Mouse (Mus musculus) ES-E14 (cell line): ENCODE data around the gene Fam129c. TPM values are rescaled to one million over a fixed set of nuclear protein-coding genes. Genes with fewer than 3 reads are reported as not detected.

Experiments
- DNase-seq: peaks from one replicate; pipeline ENCODE4 v3.0.0-alpha.2; 2013; ENCODE audit warnings: low read depth, low spot score
- H3K27ac ChIP-seq: 2 replicates; pipeline ENCODE4 v1.5.1; 2012; ENCODE audit warnings: low read depth, mild to moderate bottlenecking, low read length, moderate library complexity, mixed read lengths; ENCODE audit not compliant: poor library complexity, insufficient read depth, severe bottlenecking
- H3K36me3 ChIP-seq: 2 replicates; pipeline ENCODE4 v1.6.1; 2012; ENCODE audit warnings: mild to moderate bottlenecking, low read length, moderate library complexity, mixed read lengths; ENCODE audit not compliant: control insufficient read depth, poor library complexity, insufficient read depth, severe bottlenecking
- H3K4me1 ChIP-seq, 2 experiments: fragments of 150-350 bp in 1 of 2; sonication (generic) in 1 of 2; 2 replicates each; pipeline ENCODE4 v1.6.1; 2012; ENCODE audit warnings: low read length in 2 of 2, mild to moderate bottlenecking in 1 of 2, mixed read lengths in 1 of 2; ENCODE audit not compliant: control insufficient read depth in 2 of 2, insufficient read depth in 2 of 2, poor library complexity in 1 of 2
- H3K4me3 ChIP-seq, 2 experiments: fragments of 150-350 bp in 1 of 2; sonication (generic) in 1 of 2; 2 replicates each; pipeline ENCODE4 v1.5.1; 2012; ENCODE audit warnings: low read length in 2 of 2, low read depth in 1 of 2, mild to moderate bottlenecking in 1 of 2, mixed read lengths in 1 of 2; ENCODE audit not compliant: insufficient read depth in 1 of 2, poor library complexity in 1 of 2, severe bottlenecking in 1 of 2
- H3K9ac ChIP-seq: 2 replicates; pipeline ENCODE4 v1.6.1; 2012; ENCODE audit warnings: low read depth, mild to moderate bottlenecking, low read length, mixed read lengths; ENCODE audit not compliant: poor library complexity, insufficient read depth, severe bottlenecking
- H3K9me3 ChIP-seq: fragments of 150-350 bp; sonication (generic); 2 replicates; pipeline ENCODE4 v1.6.1; 2012; ENCODE audit warnings: low read depth, mild to moderate bottlenecking, low read length; ENCODE audit not compliant: control insufficient read depth, insufficient read depth
- CHD2 ChIP-seq: IDR thresholded peaks from 2 replicates; pipeline ENCODE4 v1.6.1; 2014; ENCODE audit warnings: mild to moderate bottlenecking, low read depth, low read length, inconsistent platforms
- HCFC1 ChIP-seq: IDR thresholded peaks from 2 replicates; pipeline ENCODE4 v1.6.1; 2012; ENCODE audit warnings: low read length, inconsistent platforms, borderline replicate concordance; ENCODE audit not compliant: insufficient read depth
- MAFK ChIP-seq: IDR thresholded peaks from 2 replicates; pipeline ENCODE4 v1.6.1; 2014; ENCODE audit warnings: mild to moderate bottlenecking, low read depth, low read length, inconsistent platforms; ENCODE audit not compliant: insufficient read depth
- ZC3H11A ChIP-seq: IDR thresholded peaks from 2 replicates; pipeline ENCODE4 v1.6.1; 2012; ENCODE audit warnings: low read depth, mild to moderate bottlenecking, inconsistent platforms, low read length, borderline replicate concordance
- ZNF384 ChIP-seq: IDR thresholded peaks from 2 replicates; pipeline ENCODE4 v1.6.1; 2012; ENCODE audit warnings: low read depth, low read length, inconsistent platforms
- in situ Hi-C, 2 experiments: fragments of 600-800 bp; cut with MboI; formaldehyde crosslinking; loops; one replicate each; pipeline ENCODE4 v1.15.1; 2025; ENCODE audit warnings: low sequenced_read_pairs in 2 of 2, inconsistent platforms in 1 of 2; ENCODE audit not compliant: unreplicated experiment in 2 of 2
- total RNA-seq: library from RNA; depleted of rRNA; stranded (reverse); fragments of 300-350 nt; gene quantifications from 2 replicates; pipeline ENCODE4 v1.2.3, GENCODE M21; 2012

Fam129c gene
- total RNA-seq, 1 experiment: 9.0 TPM

DNA sequence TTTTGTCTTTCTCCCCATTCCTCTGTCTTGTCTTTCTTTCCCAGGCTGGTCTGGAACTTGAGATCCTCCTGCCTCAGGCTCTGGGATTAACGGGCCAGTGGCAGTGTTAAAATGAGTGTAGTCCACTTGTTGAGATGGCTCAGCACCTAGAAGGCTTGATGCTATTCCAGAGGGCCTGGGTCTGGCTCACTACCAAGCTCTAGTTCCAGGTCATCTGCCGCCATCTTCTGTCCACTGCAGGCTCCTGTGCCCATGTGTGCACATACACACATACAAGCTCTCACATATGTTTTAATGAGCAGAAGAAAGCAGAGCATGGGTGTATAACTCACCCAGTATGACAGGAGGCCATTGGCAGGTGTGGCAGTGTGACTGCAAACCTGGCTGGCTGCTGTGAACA is 25.4 kb upstream of the Fam129c start:
- in situ Hi-C loops: no loop called here
- H3K4me1 ChIP-seq: peaks cover 0 to 19% of the 10 kb centered on the region in 2 experiments; a peak in 2 of 4 replicates

DNA sequence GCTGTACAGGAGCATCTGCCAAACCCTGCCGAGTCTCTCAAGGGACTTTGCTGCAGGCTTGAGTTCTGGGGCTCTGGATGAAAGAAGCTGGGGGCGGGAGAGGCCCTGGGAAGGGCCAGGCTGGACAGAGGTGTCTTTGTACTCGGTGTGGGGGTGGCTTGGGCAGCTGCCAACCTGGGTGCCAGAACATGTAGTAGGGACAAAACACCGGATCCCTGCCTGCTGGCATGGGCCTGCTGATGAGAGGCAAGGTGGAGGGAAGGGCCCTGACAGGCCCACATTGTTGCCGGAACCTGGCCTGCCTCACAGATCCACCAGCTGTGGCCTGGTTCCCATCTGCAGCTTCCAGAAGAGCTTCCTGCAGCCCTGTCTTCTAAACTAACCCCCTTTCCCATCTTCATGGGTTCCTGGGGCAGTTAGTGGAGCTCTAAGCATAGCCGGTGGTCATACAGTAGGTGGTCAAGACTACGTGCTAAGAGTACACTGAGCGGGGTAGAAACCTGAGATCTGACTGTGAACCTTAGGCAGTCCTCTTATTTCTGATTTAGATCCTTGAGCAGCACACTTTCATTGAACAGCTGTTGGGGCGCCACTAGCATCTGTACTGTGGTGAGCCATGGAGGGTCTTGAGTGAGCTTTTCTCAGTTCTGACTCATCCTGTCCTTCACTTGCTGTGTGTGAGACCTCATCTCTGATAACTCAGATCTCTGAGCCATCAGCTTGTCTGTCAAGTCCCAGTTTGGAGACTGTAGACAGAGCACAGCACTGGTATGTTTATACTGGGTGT is 24.4 kb upstream of the Fam129c start:
- H3K36me3 ChIP-seq: no peaks in the 10 kb centered on the region
- no peaks in the 10 kb centered on the region for H3K9me3 ChIP-seq
- no peak overlapping the region for H3K9ac ChIP-seq
- H3K4me1 ChIP-seq: peaks cover 0 to 13% of the 10 kb centered on the region in 2 experiments; a peak in 2 of 4 replicates
- in situ Hi-C loops: no loop called here
- no peak overlapping the region for H3K27ac ChIP-seq
- H3K4me3 ChIP-seq: no peak overlapping the region
- no peak for DNase-seq
- TF ChIP-seq CHD2: no peak
- no peak for TF ChIP-seq MAFK
- TF ChIP-seq ZC3H11A: no peak
- no peak for TF ChIP-seq HCFC1
- TF ChIP-seq ZNF384: no peak

More for the DNA sequence above, 25.4 kb upstream of the Fam129c start:
- H3K4me3 ChIP-seq: no peak overlapping the region
- H3K9ac ChIP-seq: no peak overlapping the region
- no peaks in the 10 kb centered on the region for H3K36me3 ChIP-seq
- H3K27ac ChIP-seq: no peak overlapping the region
- TF ChIP-seq HCFC1 (no peak), ZC3H11A (no peak), ZNF384 (no peak), CHD2 (no peak), MAFK (no peak)
- DNase-seq: no peak
- H3K9me3 ChIP-seq: no peaks in the 10 kb centered on the region

DNA sequence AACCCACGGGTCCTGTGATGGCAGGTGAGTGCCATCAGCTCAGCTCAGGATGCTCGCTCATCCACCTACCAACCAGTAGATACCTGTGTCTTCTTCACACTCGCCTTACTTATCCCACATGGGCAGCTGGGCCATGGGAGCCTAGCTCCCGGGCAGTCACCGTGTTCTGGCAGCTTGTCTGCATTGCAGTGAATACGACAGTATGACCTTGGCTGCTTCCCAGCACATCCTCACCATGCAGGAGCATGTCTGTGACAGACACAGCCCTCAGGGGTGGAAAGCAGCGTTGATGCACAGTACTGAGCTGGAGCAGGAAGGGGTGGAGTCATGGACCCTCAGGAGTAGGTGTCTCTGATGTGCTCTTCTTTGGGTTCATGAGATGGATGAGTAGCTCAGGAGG is 23.0 kb upstream of the Fam129c start:
- no peaks in the 10 kb centered on the region for H3K9me3 ChIP-seq
- no peak overlapping the region for H3K4me3 ChIP-seq
- H3K9ac ChIP-seq: no peak overlapping the region
- in situ Hi-C loops: no loop called here
- H3K27ac ChIP-seq: no peak overlapping the region
- DNase-seq: no peak
- H3K4me1 ChIP-seq: peaks cover 0 to 7% of the 10 kb centered on the region in 2 experiments; a peak in 2 of 4 replicates
- H3K36me3 ChIP-seq: no peaks in the 10 kb centered on the region
- TF ChIP-seq MAFK: no peak
- TF ChIP-seq ZC3H11A: no peak

DNA sequence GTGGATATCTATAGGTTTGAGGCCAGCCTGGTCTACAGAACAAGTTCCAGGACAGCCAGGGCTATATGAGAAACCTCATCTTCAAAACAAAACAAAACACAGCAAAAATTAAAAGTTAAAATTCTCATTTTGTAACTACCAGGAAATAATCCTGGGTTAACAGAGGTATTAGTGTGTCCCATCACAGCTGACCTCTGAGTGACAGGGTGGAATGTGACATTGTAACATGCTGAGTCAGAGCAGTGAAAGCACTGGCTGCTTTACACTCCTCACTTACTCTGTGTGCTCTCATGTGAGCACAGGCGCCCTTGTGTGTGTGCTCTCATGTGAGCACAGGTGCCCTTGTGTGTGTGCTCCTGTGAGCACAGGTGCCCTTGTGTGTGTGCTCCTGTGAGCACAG is 22.4 kb upstream of the Fam129c start:
- no peak for TF ChIP-seq CHD2
- TF ChIP-seq MAFK: peak; percentile 53; the same call in 1 of the 2 replicates
- in situ Hi-C loops: no loop called here
- no peak for DNase-seq
- H3K4me1 ChIP-seq: peaks cover 0 to 11% of the 10 kb centered on the region in 2 experiments; a peak in 2 of 4 replicates
- H3K4me3 ChIP-seq: no peak overlapping the region
- H3K9ac ChIP-seq: no peak overlapping the region
- H3K36me3 ChIP-seq: no peaks in the 10 kb centered on the region
- H3K27ac ChIP-seq: no peak overlapping the region
- H3K9me3 ChIP-seq: no peaks in the 10 kb centered on the region
